Mouse (Mus musculus) forebrain, embryonic 15.5 days (tissue): Measurements from ENCODE around the gene Osbpl7. TPM values are rescaled to one million over a fixed set of nuclear protein-coding genes. Genes with fewer than 3 reads are reported as not detected.

ENCODE experiments used
- ATAC-seq: fragments of 200-750 bp; cut with Nextera tagmentation; replicated peaks from 2 replicates; pipeline ENCODE4 v1.8.0; 2017; ENCODE audit warnings: mild to moderate bottlenecking, moderate TSS enrichment, moderate library complexity
- H3K27ac ChIP-seq: fragments of 300-500 bp; sonication (generic); replicated peaks from 2 replicates; pipeline ENCODE4 v1.5.1; 2015; ENCODE audit warnings: mild to moderate bottlenecking, inconsistent platforms
- H3K27me3 ChIP-seq: fragments of 300-500 bp; sonication (generic); 2 replicates; pipeline ENCODE4 v1.6.1; 2015; ENCODE audit warnings: inconsistent platforms
- H3K36me3 ChIP-seq: fragments of 300-500 bp; sonication (generic); 2 replicates; pipeline ENCODE4 v1.6.1; 2015; ENCODE audit warnings: mild to moderate bottlenecking, inconsistent platforms
- H3K4me1 ChIP-seq: fragments of 300-500 bp; sonication (generic); 2 replicates; pipeline ENCODE4 v1.6.1; 2015; ENCODE audit warnings: inconsistent platforms
- H3K4me2 ChIP-seq: fragments of 300-500 bp; sonication (generic); replicated peaks from 2 replicates; pipeline ENCODE4 v1.6.1; 2015; ENCODE audit warnings: mild to moderate bottlenecking, inconsistent platforms
- H3K4me3 ChIP-seq: fragments of 300-500 bp; sonication (generic); 2 replicates; pipeline ENCODE4 v1.5.1; 2015; ENCODE audit warnings: mild to moderate bottlenecking, inconsistent platforms
- H3K9ac ChIP-seq: fragments of 300-500 bp; sonication (generic); replicated peaks from 2 replicates; pipeline ENCODE4 v1.6.1; 2015; ENCODE audit warnings: mild to moderate bottlenecking, inconsistent platforms
- H3K9me3 ChIP-seq: fragments of 300-500 bp; sonication (generic); 2 replicates; pipeline ENCODE4 v1.6.1; 2016; ENCODE audit warnings: inconsistent platforms
- WGBS: fragments of 180-500 bp; shearing (Covaris S2); methylation state at CpG from one replicate; pipeline ENCODE4 v1.1.7; 2015; ENCODE audit warnings: mixed read lengths; 5-methylcytosine and 5-hydroxymethylcytosine counted together
- polyA plus RNA-seq: library from polyadenylated mRNA; unstranded; fragments of >200 nt; fragmentation: Nextera tagmentation; extraction: Ambion mirVana; gene quantifications from 2 replicates; pipeline ENCODE4 v1.2.1, GENCODE M21; 2015

The Osbpl7 gene
- polyA plus RNA-seq, 1 experiment from 2014 or later: 10.5 TPM

GRCm38 (mm10) chr11:97044902-97045301 lies 5.5 kb upstream of the Osbpl7 start:
- 95% methylated on average over 8 of the region's 8 CpGs for WGBS
- Histone ChIP-seq H3K4me1 (peaks cover 21% of the 10 kb centered on the region), H3K27me3 (no peaks in the 10 kb centered on the region), H3K4me2 (no peak overlapping the region), H3K4me3 (no peak overlapping the region), H3K27ac (no peak overlapping the region), H3K36me3 (peaks cover 3% of the 10 kb centered on the region; the same call in 1 of the 2 replicates), H3K9me3 (no peaks in the 10 kb centered on the region), H3K9ac (no peak overlapping the region)
- ATAC-seq: no peak

GRCm38 (mm10) chr11:97045861-97046260 lies 4.6 kb upstream of the Osbpl7 start:
- H3K27ac ChIP-seq: no peak overlapping the region
- WGBS: 84% methylated on average over 7 of the region's 7 CpGs
- H3K4me2 ChIP-seq: no peak overlapping the region
- H3K4me1 ChIP-seq: peaks cover 26% of the 10 kb centered on the region
- H3K9ac ChIP-seq: no peak overlapping the region
- H3K27me3 ChIP-seq: no peaks in the 10 kb centered on the region
- peaks cover 3% of the 10 kb centered on the region; the same call in 1 of the 2 replicates for H3K36me3 ChIP-seq
- no peak for ATAC-seq
- no peaks in the 10 kb centered on the region for H3K9me3 ChIP-seq
- no peak overlapping the region for H3K4me3 ChIP-seq

DNA sequence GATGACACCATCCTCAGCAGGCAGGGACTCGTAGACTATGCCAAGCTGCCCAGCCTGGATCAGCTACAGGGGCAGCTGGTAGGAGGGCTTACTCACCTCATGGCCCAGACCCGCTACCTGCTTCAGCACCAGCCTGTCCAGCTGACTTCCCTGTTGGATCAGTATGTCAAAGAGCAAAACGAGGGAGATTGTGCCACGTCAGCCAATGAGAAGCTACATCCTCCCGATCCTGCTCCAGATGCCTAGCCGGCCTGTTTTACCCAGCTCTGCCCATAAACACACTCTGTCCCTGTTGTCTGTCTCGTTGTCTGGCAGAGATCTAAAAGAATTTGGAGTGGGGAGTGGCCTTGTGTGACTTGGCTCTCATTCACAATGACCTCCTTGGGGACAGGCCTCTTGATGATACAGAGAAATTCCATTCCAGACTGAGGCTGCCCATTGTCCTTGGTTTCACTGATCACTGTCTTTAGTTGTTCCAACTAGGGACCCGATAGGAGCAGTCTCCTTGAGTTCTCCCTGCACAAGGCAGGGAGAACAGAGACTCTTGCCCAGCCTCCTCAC lies 2.3 kb upstream of the Osbpl7 start:
- H3K4me3 ChIP-seq: no peak overlapping the region
- 90% methylated on average over 8 of the region's 8 CpGs for WGBS
- H3K36me3 ChIP-seq: peaks cover 3% of the 10 kb centered on the region; the same call in 1 of the 2 replicates
- H3K9me3 ChIP-seq: no peaks in the 10 kb centered on the region
- H3K27me3 ChIP-seq: no peaks in the 10 kb centered on the region
- no peak overlapping the region for H3K27ac ChIP-seq
- no peak overlapping the region for H3K9ac ChIP-seq
- no peak overlapping the region for H3K4me2 ChIP-seq
- H3K4me1 ChIP-seq: peaks cover 28% of the 10 kb centered on the region
- ATAC-seq: no peak

GRCm38 (mm10) chr11:97049492-97050085 lies 839 bp upstream of the Osbpl7 start:
- Histone ChIP-seq H3K4me2 (no peak overlapping the region), H3K4me1 (peaks cover 25% of the 10 kb centered on the region), H3K36me3 (peaks cover 14% of the 10 kb centered on the region), H3K9ac (no peak overlapping the region), H3K27ac (no peak overlapping the region), H3K4me3 (no peak overlapping the region), H3K27me3 (no peaks in the 10 kb centered on the region), H3K9me3 (no peaks in the 10 kb centered on the region)
- no peak for ATAC-seq
- 84% methylated on average over 6 of the region's 6 CpGs for WGBS

GRCm38 (mm10) chr11:97050944-97051586 lies 637 bp downstream of the Osbpl7 start:
- Histone ChIP-seq H3K4me2 (peak overlapping the region; percentile 90), H3K4me1 (peaks cover 25% of the 10 kb centered on the region), H3K9ac (peak overlapping the region; percentile 85), H3K4me3 (peak overlapping the region; percentile 67), H3K9me3 (no peaks in the 10 kb centered on the region), H3K27me3 (no peaks in the 10 kb centered on the region), H3K36me3 (peaks cover 28% of the 10 kb centered on the region), H3K27ac (peak overlapping the region; percentile 65)
- WGBS: 18% methylated on average over 13 of the region's 13 CpGs
- ATAC-seq: peak; percentile 17; the same call in 1 of the 2 replicates

GRCm38 (mm10) chr11:97052219-97052646 lies 1.8 kb downstream of the Osbpl7 start:
- H3K4me1 ChIP-seq: peaks cover 25% of the 10 kb centered on the region
- H3K27me3 ChIP-seq: no peaks in the 10 kb centered on the region
- no peak overlapping the region for H3K4me2 ChIP-seq
- peaks cover 32% of the 10 kb centered on the region for H3K36me3 ChIP-seq
- no peak for ATAC-seq
- no peak overlapping the region; the same call in 1 of the 2 replicates for H3K4me3 ChIP-seq
- H3K27ac ChIP-seq: no peak overlapping the region
- 34% methylated on average over 11 of the region's 11 CpGs for WGBS
- no peaks in the 10 kb centered on the region for H3K9me3 ChIP-seq
- no peak overlapping the region for H3K9ac ChIP-seq

- ATAC-seq: 0 out of 2 replicates have a peak, but pooled peaks have one; percentile 13
- 8% methylated on average over 9 of the region's 9 CpGs for WGBS
- Histone ChIP-seq H3K36me3 (peaks cover 22% of the 10 kb centered on the region; the same call in 1 of the 2 replicates), H3K9me3 (no peaks in the 10 kb centered on the region), H3K4me2 (no peak overlapping the region), H3K27ac (peak overlapping the region; percentile 55), H3K4me3 (no peak overlapping the region), H3K27me3 (no peaks in the 10 kb centered on the region), H3K4me1 (peaks cover 3% of the 10 kb centered on the region), H3K9ac (no peak overlapping the region)
Observed at GRCm38 (mm10) chr11:97063274-97063920, 13.0 kb downstream of the Osbpl7 start.

GRCm38 (mm10) chr11:97063921-97064295 lies 13.5 kb downstream of the Osbpl7 start:
- 83% methylated on average over 3 of the region's 3 CpGs for WGBS
- H3K4me1 ChIP-seq: peaks cover 3% of the 10 kb centered on the region
- peak overlapping the region; percentile 55 for H3K27ac ChIP-seq
- no peak overlapping the region for H3K9ac ChIP-seq
- H3K9me3 ChIP-seq: no peaks in the 10 kb centered on the region
- H3K4me2 ChIP-seq: no peak overlapping the region
- no peak for ATAC-seq
- H3K27me3 ChIP-seq: no peaks in the 10 kb centered on the region
- H3K4me3 ChIP-seq: no peak overlapping the region
- H3K36me3 ChIP-seq: peaks cover 21% of the 10 kb centered on the region; the same call in 1 of the 2 replicates

DNA sequence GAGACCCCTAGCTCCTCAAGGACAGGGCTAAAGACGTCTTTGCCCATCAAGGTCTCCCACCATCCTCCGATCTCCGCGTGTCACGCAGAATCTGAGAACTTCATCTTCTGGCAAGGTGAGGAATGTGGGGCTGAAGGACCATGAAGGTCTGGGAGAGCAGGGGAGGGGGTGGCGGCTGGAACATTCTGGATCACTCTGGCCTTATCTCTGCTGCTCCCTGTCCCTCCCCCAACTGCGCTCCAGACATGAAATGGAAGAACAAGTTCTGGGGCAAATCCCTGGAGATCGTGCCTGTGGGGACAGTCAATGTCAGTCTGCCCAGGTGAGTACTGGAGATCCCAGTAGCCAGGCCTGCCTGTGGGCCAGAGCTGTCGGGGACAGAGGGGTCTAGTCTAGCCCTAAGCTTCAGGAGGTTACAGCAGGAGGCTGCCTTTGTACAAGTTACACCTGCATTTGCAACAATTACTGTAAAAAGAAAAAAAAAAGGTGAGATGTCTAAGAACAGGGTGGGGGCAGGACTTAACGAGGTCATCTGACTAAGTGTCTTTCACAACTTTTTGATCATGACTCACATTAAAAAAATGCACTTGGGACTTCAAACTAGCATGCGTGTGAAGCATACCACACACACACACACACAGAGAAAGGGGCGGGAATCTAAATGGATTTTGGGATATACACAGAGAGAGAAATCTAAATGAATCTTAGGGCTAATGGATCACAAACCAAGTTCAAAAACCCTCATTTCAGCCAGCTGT lies 15.3 kb downstream of the Osbpl7 start:
- Histone ChIP-seq H3K4me2 (no peak overlapping the region), H3K9ac (no peak overlapping the region), H3K27me3 (no peaks in the 10 kb centered on the region), H3K4me1 (peaks cover 3% of the 10 kb centered on the region), H3K9me3 (no peaks in the 10 kb centered on the region), H3K27ac (no peak overlapping the region), H3K36me3 (peaks cover 11% of the 10 kb centered on the region; the same call in 1 of the 2 replicates), H3K4me3 (no peak overlapping the region)
- ATAC-seq: no peak
- WGBS: 89% methylated on average over 12 of the region's 12 CpGs

DNA sequence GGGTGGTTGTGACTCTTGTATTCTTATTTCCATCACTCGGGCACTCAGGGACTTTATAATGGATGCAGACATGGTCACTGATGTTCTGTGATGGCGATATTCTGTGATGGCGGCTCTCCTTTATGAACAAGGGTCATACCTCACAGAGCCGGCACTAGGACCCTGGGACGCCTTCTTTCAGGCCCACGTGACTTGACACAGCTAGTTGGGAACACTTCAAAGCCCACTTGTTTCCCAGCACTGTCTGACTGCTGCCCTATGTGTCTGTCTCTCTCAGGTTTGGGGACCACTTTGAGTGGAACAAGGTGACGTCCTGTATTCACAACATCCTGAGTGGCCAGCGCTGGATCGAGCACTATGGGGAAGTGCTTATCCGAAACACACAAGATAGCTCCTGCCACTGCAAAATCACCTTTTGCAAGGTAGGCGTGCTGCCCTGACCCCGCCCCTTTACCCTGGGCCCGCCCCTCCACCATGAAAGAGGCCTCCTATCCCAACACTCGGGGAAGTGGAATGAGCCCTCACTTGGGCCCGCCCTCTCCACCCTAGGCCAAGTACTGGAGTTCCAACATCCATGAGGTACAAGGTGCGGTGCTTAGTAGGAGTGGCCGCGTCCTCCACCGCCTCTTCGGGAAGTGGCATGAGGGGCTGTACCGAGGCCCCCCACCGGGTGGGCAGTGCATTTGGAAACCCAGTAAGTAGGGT lies 16.4 kb downstream of the Osbpl7 start:
- H3K27me3 ChIP-seq: no peaks in the 10 kb centered on the region
- WGBS: 49% methylated on average over 22 of the region's 22 CpGs
- H3K9me3 ChIP-seq: no peaks in the 10 kb centered on the region
- H3K4me3 ChIP-seq: no peak overlapping the region
- no peak overlapping the region for H3K27ac ChIP-seq
- H3K36me3 ChIP-seq: peaks cover 5% of the 10 kb centered on the region; the same call in 1 of the 2 replicates
- peaks cover 3% of the 10 kb centered on the region for H3K4me1 ChIP-seq
- no peak overlapping the region for H3K4me2 ChIP-seq
- no peak overlapping the region for H3K9ac ChIP-seq
- ATAC-seq: no peak

DNA sequence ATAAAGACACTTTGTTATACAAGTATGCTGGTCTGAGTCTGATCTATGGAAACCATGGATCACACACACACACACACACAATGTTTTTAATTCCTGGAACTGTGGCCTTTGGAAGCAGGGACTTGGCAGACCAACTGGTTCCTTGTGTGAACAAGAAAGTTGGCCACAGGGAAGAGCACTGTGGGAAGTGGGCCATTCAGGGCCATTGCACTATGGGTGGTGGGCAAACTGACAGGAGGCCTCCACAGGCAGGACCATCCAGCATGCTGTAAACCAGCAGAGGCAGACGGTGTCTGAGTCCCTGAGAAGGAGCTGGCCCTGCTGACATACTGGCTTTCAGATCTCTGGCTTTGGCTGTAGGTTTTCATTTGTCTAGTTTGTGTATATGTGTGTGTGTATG lies 18.9 kb downstream of the Osbpl7 start:
- H3K36me3 ChIP-seq: peaks cover 5% of the 10 kb centered on the region; the same call in 1 of the 2 replicates
- no peak for ATAC-seq
- no peak overlapping the region for H3K27ac ChIP-seq
- no peaks in the 10 kb centered on the region for H3K4me1 ChIP-seq
- no peak overlapping the region for H3K9ac ChIP-seq
- WGBS: 50% methylated on average over 1 of the region's 1 CpGs
- H3K4me2 ChIP-seq: no peak overlapping the region
- H3K27me3 ChIP-seq: no peaks in the 10 kb centered on the region
- H3K4me3 ChIP-seq: no peak overlapping the region
- H3K9me3 ChIP-seq: no peaks in the 10 kb centered on the region
